Mouse (Mus musculus) right cerebral cortex, postnatal 36 days (tissue): ENCODE measurements at regions not wholly inside any gene's neighbourhood (a gene's known extent, or its start where the extent isn't known, plus 50 kb on each side); places are given as distances from the start of the nearest gene placed in this dataset.

ENCODE experiments used
- DNase-seq, 2 experiments: peaks; one replicate each; pipeline ENCODE4 v3.0.0; 2022; ENCODE audit warnings: low spot score in 2 of 2, mixed read lengths in 1 of 2

- DNase-seq = no peak
These were observed 63.4 kb upstream of the 1700008P02Rik start for GRCm38 (mm10) chr3:6683679-6684078.

- no peak for DNase-seq
These were observed 61.2 kb upstream of the 1700008P02Rik start for GRCm38 (mm10) chr3:6681411-6681810.

- DNase-seq = no peak
These were observed 56.1 kb upstream of the 1700008P02Rik start for GRCm38 (mm10) chr3:6676382-6676781.

- DNase-seq = no peak
These were observed 55.1 kb upstream of the 1700008P02Rik start for GRCm38 (mm10) chr3:6675354-6675753.
